Mouse (Mus musculus) CD4-positive, CD25-positive, alpha-beta regulatory T cell, adult 9 weeks (primary cell): ENCODE results near the gene Nbeal2. TPM values are rescaled to one million over a fixed set of nuclear protein-coding genes. Genes with fewer than 3 reads are reported as not detected.

ENCODE experiments used
- polyA plus RNA-seq: library from polyadenylated mRNA; unstranded; fragments of 100-300 nt; shearing (Covaris generic); gene quantifications from one replicate; pipeline ENCODE4 v1.2.1, GENCODE M21; 2017

Gene Nbeal2
- polyA plus RNA-seq, result 32.7 TPM

DNA sequence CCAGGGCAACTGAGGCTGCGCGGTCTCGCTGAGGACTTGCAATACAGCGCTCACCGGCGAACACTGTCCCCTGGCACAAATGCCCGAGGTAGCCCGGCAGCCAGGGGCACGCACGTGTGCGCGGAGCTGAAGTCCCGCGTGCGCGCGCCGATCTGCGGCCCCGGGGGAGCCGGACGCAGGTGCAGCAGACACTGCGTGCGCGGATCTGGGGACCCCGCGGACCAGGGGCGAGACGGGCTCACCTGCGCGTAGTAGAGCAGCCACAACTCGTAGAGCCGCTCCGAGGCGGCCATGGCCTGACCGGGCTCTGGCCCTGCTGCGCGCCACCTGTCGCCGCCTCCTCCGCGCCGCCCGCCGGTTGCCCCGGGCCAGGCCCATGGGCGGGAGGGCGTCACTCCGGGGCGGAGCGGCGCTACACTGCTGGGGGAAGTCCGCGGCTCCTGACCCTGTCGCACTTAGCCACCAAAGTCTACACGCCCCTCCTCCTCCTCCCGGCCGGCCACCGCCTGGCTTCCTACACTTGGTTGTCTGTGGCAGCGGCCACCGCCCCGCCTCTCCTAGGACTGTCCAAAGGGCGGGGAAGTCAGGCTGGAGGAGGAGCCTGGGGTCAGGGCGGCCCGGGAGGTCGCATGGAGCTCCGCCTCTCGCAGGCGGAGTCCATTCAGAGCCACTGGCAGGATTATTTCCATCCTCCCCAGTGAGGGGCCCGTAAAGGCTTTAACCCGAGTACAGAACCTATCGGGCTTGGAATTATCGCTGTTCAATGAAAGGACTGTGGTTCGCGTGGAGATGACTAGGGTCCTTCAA, at the start of gene Nbeal2:
Gene Nbeal2 (minus strand): TSS at position 507 of the 807 bp plus-strand sequence.

DNA sequence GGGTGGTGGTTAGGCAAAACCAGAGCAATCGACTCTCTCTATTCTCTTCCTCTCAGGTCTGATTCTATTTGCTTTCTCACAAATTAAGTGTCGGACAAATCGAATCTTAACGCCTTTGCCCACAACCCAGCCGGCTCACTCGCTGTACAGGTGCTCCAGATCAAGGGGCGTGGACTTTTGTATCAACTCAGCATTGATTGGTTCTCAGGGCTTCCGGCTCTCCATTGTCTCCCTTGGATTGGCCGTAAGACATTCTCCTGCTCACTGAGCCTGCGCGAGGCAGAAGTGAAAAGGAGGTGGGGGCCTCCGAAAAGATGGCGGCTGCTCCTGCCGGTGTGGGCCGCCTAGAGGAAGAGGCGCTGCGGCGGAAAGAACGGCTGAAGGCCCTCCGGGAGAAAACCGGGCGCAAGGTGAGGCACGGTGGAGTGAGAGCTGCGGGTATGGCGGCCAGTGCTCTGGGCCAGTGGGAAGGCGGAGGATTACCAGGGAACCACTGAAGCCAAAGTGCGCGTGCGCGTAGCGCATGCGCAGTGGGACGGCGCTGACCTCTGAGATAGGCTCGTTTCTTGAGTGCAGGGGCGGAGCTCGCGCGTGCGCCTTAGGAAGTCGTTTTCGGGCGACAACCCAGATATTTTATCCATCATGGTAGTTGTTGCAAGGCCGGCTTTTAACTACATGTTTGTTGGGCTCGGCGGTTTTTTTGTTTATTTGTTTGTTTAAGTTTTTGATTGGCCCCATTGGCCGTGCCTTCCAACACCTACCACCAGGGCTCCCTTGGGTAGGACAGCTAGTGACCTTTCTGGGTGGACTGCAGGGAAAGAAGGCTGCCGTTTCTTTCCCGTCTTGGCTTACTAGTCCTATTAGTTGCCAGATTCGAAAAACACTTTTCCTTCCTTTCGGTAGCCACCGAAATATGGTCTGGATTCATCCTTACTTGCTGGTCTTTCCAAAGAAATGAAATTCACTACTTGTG, 2.6 kb upstream of the Nbeal2 start, which contains the start of gene Ccdc12:
Gene Ccdc12 (plus strand): TSS at position 255 of the 973 bp plus-strand sequence.

GRCm38 (mm10) chr9:110624361-110625166, 29.4 kb downstream of the Nbeal2 start, which contains the start of gene Nradd:
Gene Nradd, minus strand, starts transcription at chr9:110624452.

Other genes starting within 250 kb of the Nbeal2 start
- 3.3 TPM for gene Ptpn23, start 245.9 kb downstream of the Nbeal2 start, polyA plus RNA-seq
- gene Ngp, start 234.4 kb downstream of the Nbeal2 start, polyA plus RNA-seq, result not detected
- gene Klhl18, start 177.5 kb downstream of the Nbeal2 start, polyA plus RNA-seq, result 12.2 TPM
- 0.57 TPM for gene Kif9, start 177.2 kb downstream of the Nbeal2 start, polyA plus RNA-seq
- 25.9 TPM for gene Setd2, start 121.6 kb downstream of the Nbeal2 start, polyA plus RNA-seq
- 2.4 TPM for gene Nradd, start 29.7 kb downstream of the Nbeal2 start, polyA plus RNA-seq
- 322 TPM for gene Ccdc12, start 2.3 kb upstream of the Nbeal2 start, polyA plus RNA-seq
- gene Myl3, start 87.7 kb upstream of the Nbeal2 start, polyA plus RNA-seq, result not detected
- 0.12 TPM for gene Pth1r, start 93.0 kb upstream of the Nbeal2 start, polyA plus RNA-seq
- gene Prss42, start 144.0 kb upstream of the Nbeal2 start, polyA plus RNA-seq, result not detected
- gene Prss44, start 159.8 kb upstream of the Nbeal2 start, polyA plus RNA-seq, result not detected
- not detected for gene Prss43, start 172.5 kb upstream of the Nbeal2 start, polyA plus RNA-seq
- not detected for gene Prss45, start 180.4 kb upstream of the Nbeal2 start, polyA plus RNA-seq
- not detected for gene Prss46, start 190.3 kb upstream of the Nbeal2 start, polyA plus RNA-seq
- 0.31 TPM for gene Prss50, start 203.8 kb upstream of the Nbeal2 start, polyA plus RNA-seq
- 56.1 TPM for gene Als2cl, start 225.7 kb upstream of the Nbeal2 start, polyA plus RNA-seq
- 5.1 TPM for gene Tmie, start 226.0 kb upstream of the Nbeal2 start, polyA plus RNA-seq